Mouse (Mus musculus) urinary bladder, postnatal 10 days (tissue): ENCODE results near the gene Lrrc40.
"Not testable (repeated sequence)": the region's sequence is repeated elsewhere in the genome, so short reads cannot be mapped to it uniquely, and the experiment has no call there.

Source experiments
- DNase-seq: peaks from one replicate; pipeline ENCODE4 v3.0.0; 2022; ENCODE audit warnings: low spot score

The Lrrc40 gene

DNA sequence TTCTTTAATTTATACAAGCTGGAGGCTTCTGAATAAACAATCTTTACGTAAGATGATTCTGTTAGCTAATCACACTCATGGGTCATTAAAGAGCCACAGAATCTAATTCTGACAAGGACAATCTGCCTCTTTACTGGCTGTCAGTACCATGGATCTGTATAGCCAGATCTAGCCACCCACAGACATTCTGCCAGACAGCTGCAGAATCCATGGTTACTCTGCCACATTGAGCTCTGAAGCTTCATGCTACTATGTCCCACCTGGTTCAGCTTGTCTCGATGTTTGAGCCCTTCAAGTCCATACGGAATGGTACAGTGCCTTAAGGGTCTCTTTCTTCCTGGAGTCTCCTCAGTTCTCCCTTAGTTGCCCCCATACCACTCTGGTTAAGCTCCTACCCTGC is 55.1 kb downstream of the Lrrc40 start:
- DNase-seq = no peak

DNA sequence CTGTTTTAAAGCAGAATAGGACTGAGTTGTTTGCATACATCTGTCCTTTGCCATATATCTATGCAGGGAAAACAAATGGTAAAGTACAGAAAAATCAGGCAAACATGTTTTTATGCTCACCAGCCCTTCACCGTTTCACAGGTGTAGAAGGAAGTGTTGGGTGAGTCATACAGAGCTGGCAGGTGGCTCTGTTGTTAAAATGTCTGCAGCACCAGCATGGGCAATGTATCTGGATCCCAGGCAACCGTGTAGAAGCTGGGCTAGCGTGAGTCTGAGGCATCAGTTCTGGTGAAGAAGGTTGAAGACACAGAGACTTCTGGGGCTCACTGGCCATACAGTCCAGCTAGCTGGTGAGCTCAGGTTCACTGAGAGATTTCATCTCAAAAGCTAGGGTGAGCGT is 57.5 kb downstream of the Lrrc40 start:
- no peak for DNase-seq

DNA sequence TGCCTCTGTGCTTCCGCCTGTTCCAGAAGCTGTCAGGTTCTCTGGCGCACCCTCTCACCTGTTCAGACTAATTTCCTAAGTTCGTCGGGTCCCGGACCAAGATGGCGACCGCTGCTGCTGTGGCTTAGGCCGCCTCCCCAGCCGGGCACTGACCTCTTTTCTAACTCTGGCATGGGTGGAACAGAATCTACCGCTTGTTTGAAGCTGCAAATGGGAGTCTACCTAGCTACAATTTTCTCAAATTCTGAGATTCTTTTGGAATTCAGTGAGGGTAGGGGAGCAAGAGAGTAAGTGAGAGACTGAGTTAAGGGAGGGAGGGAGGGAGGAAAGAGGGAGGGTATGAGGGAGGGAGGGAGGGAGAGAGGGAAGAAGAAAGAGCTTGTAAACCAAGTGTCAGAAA is 65.6 kb downstream of the Lrrc40 start:
- DNase-seq = not testable (repeated sequence)

DNA sequence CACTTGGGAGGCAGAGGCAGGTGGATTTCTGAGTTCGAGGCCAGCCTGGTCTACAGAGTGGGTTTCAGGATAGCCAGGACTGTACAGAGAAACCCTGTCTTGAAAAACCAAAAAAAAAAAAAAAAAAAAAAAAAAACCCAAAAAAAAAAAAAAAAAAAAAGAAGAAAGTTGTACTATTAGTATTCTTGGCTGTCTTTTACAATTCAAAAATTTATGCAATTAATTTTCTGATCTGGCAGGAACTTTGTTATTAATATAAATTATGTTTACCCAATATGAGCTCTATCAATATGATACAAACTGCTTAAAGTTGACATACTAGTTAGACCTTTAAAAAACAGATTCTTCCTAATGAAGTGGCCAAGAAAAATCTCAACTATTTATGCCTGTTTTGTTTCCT is 66.1 kb downstream of the Lrrc40 start:
- not testable (repeated sequence) for DNase-seq

DNA sequence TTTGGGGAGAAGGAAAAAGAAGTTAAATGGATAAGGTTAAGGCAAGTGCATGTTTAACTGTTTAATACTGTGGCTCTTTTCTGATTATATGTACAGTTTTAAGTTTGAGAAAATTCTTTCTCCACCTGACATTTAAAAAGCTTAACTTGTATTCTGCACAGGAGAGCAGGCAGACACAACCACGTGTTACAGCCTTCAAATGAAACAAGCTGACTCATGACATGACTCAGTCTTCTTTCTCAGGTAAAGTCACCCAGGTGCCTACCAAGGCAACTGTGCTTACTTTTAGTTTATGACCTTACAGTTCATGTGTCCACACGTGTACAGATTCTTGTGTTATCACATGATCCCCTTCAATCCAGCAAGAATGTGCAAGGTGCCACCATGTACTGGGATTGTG is 67.0 kb downstream of the Lrrc40 start:
- DNase-seq = no peak

DNA sequence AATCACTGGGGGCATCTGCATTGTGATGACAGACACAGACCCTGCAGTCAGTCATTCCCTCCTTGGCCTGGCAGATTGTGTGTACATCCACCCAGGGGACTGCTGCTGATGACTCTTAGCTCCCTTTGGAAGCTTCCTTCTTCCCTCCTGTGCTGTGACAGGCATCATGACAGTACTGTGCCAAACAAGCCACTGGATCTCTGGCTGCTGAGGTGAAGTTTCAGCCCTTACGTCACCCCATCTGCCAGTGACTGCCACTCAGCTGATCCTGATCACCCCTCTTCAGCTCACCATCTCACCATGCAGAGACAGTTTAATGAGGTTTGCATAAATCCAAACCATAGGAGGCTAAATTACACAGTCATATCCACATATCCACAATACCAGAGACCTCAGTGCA is 68.8 kb downstream of the Lrrc40 start:
- no peak for DNase-seq
